Mouse (Mus musculus) activated CD4-positive, CD25-positive, alpha-beta regulatory T cell, adult 9 weeks (primary cell): ENCODE measurements around the gene Snrpa1. TPM values are rescaled to one million over a fixed set of nuclear protein-coding genes. Genes with fewer than 3 reads are reported as not detected.

Experiments used
- polyA plus RNA-seq: library from polyadenylated mRNA; unstranded; fragments of 100-300 nt; shearing (Covaris generic); gene quantifications from one replicate; pipeline ENCODE4 v1.2.1, GENCODE M21; 2017

Gene Snrpa1
- 127 TPM for polyA plus RNA-seq

DNA sequence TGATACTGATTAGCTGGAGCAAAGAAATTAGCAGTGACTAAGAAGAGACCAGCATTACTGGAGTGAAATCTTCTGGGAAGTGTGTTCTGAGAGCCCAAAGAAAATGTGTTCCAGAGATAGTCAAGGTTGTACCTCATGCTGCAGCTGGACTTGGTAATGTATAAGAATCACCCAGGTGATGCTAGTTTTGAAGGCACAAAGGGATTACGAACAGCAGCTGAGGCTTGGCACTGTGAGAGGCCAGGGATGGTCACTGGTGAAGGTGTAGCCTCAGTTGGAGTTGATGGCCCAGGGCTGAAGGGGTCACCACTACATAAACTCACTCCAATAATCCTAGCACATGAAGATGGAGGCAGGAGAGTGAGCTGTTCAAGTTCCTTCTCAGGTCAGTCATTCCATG lies at the start of gene Snrpa1:
Gene Snrpa1, plus strand, starts transcription at position 301 of the 400 bp plus-strand sequence.

DNA sequence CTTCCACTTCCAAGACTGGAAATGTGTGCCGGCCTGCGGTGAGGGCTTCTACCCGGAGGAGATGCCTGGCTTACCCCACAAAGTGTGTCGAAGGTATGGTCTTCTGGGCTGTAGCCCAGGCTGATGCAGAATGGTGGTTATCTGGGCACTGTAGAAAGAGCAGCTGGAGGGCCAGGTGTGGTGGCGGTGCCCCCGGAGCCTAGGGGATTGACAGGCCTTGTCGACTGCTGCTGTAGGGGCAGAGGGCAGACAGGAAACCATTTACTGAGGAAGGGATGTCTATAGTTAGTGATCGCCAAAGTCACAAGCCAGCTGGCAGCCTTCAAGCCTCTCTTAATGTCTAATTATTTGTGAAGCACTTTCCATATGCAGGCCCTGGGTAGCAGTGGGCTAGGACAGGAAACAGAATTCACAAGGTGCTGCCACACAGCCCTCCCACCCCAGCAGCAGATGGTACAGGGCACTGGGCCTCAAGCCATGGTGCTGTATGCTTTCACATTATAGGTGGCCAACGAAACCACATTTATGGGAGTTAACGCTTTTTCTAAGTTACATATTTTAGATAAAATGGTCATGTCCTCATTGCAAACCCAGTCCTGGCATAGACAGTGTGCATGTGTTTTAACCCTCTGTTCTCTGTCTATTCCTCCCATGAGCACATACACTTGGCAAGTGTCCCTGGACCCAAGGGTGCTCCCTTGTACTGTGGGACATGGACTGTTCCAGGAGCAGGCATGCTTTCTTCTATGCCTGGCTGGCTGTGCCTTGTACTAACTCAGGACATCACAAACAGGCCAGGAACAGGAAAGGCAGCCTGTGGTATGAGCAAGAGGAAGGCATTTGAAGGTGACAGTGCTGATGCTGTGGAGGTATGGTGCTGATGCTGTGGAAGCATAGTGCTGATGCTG lies 15.0 kb upstream of the Snrpa1 start, which contains the start of gene Gm45213:
Gene Gm45213, plus strand, starts transcription at position 51 of the 908 bp plus-strand sequence.

DNA sequence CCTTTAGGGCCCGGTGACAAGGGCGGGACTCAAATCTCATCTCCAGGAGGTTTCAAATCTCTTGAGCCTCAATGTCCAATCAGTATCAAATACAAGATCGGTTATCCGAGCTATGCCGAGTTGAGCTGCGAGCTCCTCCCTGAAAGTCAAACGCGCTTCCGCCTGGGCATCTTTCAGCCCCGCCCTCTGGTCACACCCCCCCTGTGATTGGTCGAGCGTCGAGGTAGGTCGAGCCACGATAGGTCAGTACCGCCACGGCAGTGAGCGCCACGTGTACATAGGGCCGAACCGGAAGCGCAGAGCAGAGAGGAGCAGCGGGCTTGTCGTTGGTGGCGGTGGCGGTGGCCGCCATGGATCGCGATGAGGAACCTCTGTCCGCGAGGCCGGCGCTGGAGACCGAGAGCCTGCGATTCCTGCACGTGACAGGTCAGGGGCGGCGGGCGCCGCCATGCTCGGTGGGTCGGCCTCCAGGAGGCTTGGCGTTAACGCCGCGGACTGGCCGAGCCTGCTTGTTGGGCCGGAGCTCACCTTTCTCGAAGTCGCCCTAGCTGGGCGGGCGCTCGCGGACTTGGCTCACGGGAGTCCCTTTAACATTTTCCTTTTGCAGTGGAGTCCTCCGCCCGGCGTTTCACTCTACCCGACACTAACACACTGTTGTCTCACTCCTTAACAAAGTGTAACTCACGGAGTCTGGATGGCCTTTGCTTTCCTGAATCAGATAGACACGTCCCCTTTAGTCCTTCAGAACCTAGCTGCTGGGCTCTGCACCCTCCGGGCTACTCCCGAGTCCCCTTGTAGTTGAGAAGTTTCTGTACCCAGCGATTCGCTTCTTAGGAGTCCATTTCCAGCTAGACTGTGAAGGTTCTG lies 20.8 kb downstream of the Snrpa1 start, which contains the start of gene Selenos:
Gene Selenos, plus strand, starts transcription at position 286 of the 867 bp plus-strand sequence.

DNA sequence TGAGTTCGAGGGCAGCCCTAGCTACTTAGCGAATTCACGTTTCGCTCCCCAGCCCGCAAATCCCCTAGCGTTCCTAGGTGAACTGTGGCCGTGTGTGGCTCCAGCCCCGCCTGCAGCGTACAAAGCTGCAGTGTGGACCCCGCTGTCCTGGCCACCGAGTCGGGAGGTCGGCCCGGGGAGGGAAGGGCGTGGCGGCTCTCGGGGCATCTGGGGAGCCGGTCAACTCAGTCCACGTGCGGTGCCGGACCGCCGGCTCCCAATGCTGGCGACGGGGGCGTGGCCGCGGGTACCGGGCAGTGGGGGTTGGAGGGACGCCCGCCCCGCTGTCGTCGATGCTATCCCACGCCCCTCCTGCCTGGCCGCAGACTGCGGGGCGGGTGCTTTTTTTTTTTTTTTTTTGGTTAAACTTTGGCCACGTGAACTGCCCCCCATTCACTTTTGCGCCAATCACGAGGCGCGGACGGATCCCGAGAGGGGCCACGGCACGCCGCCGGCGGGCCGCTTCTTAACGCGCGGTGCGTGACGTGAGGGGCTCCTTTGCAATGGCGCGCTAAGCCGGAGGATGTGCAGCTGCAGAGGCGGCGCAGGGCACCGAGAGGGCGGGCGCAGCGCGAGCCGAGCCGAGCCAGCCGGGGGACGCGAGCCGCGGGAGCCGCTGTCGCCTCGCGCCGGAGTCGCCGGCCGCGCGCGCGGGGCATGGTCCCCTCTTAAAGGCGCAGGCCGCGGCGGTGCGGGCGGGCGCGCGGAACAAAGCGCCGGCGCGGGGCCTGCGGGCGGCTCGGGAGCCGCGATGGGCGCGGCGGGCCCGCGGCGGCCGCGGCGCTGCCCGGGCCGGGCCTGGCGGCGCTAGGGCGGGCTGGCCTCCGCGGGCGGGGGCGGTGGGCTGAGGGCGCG lies 50.4 kb downstream of the Snrpa1 start, which contains the start of gene Chsy1:
Gene Chsy1, plus strand, starts transcription at position 555 of the 894 bp plus-strand sequence.

Other genes with a start within 250 kb of the Snrpa1 start
- gene Pcsk6, start 197.3 kb upstream of the Snrpa1 start, polyA plus RNA-seq = not detected
- gene Gm45213, start 15.4 kb upstream of the Snrpa1 start, polyA plus RNA-seq = not detected
- 146 TPM for gene Selenos, start 20.6 kb downstream of the Snrpa1 start, polyA plus RNA-seq
- gene Chsy1, start 50.5 kb downstream of the Snrpa1 start, polyA plus RNA-seq = 1.7 TPM